Mouse (Mus musculus) kidney, adult 2 months (tissue): ENCODE data around the gene Eppin. TPM values are rescaled to one million over a fixed set of nuclear protein-coding genes. Genes with fewer than 3 reads are reported as not detected.

Source experiments
- DNase-seq: peaks from one replicate; pipeline ENCODE4 v3.0.0; 2021
- H3K27ac ChIP-seq: fragments of 200-500 bp; 2 replicates; pipeline ENCODE4 v1.5.1; 2012; ENCODE audit warnings: low read depth, low read length, control low read depth, inconsistent platforms; ENCODE audit not compliant: insufficient read depth
- H3K27me3 ChIP-seq: fragments of 200-500 bp; replicated peaks from 2 replicates; pipeline ENCODE4 v1.6.1; 2012; ENCODE audit warnings: mild to moderate bottlenecking, moderate library complexity, low read length, inconsistent platforms; ENCODE audit not compliant: control insufficient read depth, insufficient read depth
- H3K36me3 ChIP-seq: fragments of 200-500 bp; 2 replicates; pipeline ENCODE4 v1.6.1; 2012; ENCODE audit warnings: mild to moderate bottlenecking, moderate library complexity, low read length, inconsistent platforms; ENCODE audit not compliant: control insufficient read depth, insufficient read depth
- H3K4me1 ChIP-seq: fragments of 200-500 bp; 2 replicates; pipeline ENCODE4 v1.6.1; 2011; ENCODE audit warnings: low read length; ENCODE audit not compliant: control insufficient read depth, insufficient read depth
- H3K4me3 ChIP-seq: fragments of 200-500 bp; 2 replicates; pipeline ENCODE4 v1.5.1; 2011; ENCODE audit warnings: mild to moderate bottlenecking, low read depth, low read length, control low read depth; ENCODE audit not compliant: insufficient read depth
- CTCF ChIP-seq: fragments of 200-500 bp; conservative IDR thresholded peaks from 2 replicates; pipeline ENCODE4 v1.5.1; 2011; ENCODE audit warnings: low read depth, mild to moderate bottlenecking, control low read depth, low read length, moderate library complexity, mixed read lengths; ENCODE audit not compliant: insufficient read depth, insufficient read length
- POLR2A ChIP-seq: fragments of 200-500 bp; IDR thresholded peaks from one replicate; pipeline ENCODE4 v1.6.1; 2011; ENCODE audit warnings: low read depth, low read length, control low read depth
- WGBS: fragments of 180-500 bp; shearing (Covaris S2); methylation state at CpG from one replicate; pipeline ENCODE4 v1.1.7; 2018; 5-methylcytosine and 5-hydroxymethylcytosine counted together
- polyA plus RNA-seq: library from polyadenylated mRNA; depleted of rRNA; stranded (reverse); fragments of >200 nt; gene quantifications from 2 replicates; pipeline ENCODE4 v1.2.3, GENCODE M21; 2012; rRNA removed

The Eppin gene
- polyA plus RNA-seq, result not detected in 2 replicates

- no peak within 1 kb of the TSS for H3K4me3 ChIP-seq
- no peaks in the 10 kb centered on the region for H3K36me3 ChIP-seq
- no peak for DNase-seq
- no peaks in the 10 kb centered on the region for H3K27me3 ChIP-seq
- H3K27ac ChIP-seq, result no peak within 1 kb of the TSS
- WGBS, result 76% methylated on average over 4 of the region's 4 CpGs
- no peak for TF ChIP-seq CTCF
- TF ChIP-seq POLR2A, result no peak
- H3K4me1 ChIP-seq, result no peaks in the 10 kb centered on the region
These were observed at the start of gene Eppin for GRCm38 (mm10) chr2:164593494-164593893. TSS of gene Eppin (minus strand) at chr2:164593594.

- Histone ChIP-seq H3K4me3 (no peak overlapping the region), H3K4me1 (peaks cover 9% of the 10 kb centered on the region), H3K27ac (no peak overlapping the region), H3K36me3 (no peaks in the 10 kb centered on the region), H3K27me3 (no peaks in the 10 kb centered on the region)
- WGBS, result 79% methylated on average over 13 of the region's 13 CpGs
- peak; percentile 5 for DNase-seq
- TF ChIP-seq POLR2A (no peak), CTCF (no peak)
These were observed 48.7 kb upstream of the Eppin start for GRCm38 (mm10) chr2:164641881-164642673.

GRCm38 (mm10) chr2:164641129-164641528, 47.7 kb upstream of the Eppin start:
- H3K4me3 ChIP-seq, result no peak overlapping the region
- DNase-seq, result peak; percentile 53
- H3K27ac ChIP-seq, result peak overlapping the region; percentile 22; the same call in 1 of the 2 replicates
- no peaks in the 10 kb centered on the region for H3K36me3 ChIP-seq
- 32% methylated on average over 7 of the region's 7 CpGs for WGBS
- H3K4me1 ChIP-seq, result peaks cover 9% of the 10 kb centered on the region
- no peaks in the 10 kb centered on the region for H3K27me3 ChIP-seq
- TF ChIP-seq POLR2A, result no peak
- TF ChIP-seq CTCF, result no peak

- no peaks in the 10 kb centered on the region for H3K36me3 ChIP-seq
- DNase-seq, result peak; percentile 34
- H3K27ac ChIP-seq, result no peak within 1 kb of the TSS; the same call in 1 of the 2 replicates
- WGBS, result 33% methylated on average over 3 of the region's 3 CpGs
- H3K4me3 ChIP-seq, result no peak within 1 kb of the TSS
- H3K4me1 ChIP-seq, result peaks cover 9% of the 10 kb centered on the region
- no peak for TF ChIP-seq CTCF
- TF ChIP-seq POLR2A, result no peak
- H3K27me3 ChIP-seq, result no peaks in the 10 kb centered on the region
These were observed 45.3 kb upstream of the Eppin start, which contains the start of gene Wfdc16 for GRCm38 (mm10) chr2:164638696-164639095. TSS of gene Wfdc16 (minus strand) at chr2:164638796.

- 82% methylated on average over 9 of the region's 9 CpGs for WGBS
- no peak for TF ChIP-seq POLR2A
- TF ChIP-seq CTCF, result 0 out of 2 replicates have a peak, but pooled peaks have one; percentile 5
These were observed 41.9 kb upstream of the Eppin start for GRCm38 (mm10) chr2:164635266-164635665.

GRCm38 (mm10) chr2:164621775-164622174, 28.4 kb upstream of the Eppin start:
- TF ChIP-seq CTCF, result no peak; the same call in 1 of the 2 replicates
- no peak for TF ChIP-seq POLR2A
- Histone ChIP-seq H3K27ac (no peak overlapping the region), H3K27me3 (no peaks in the 10 kb centered on the region), H3K4me3 (no peak overlapping the region), H3K36me3 (no peaks in the 10 kb centered on the region), H3K4me1 (no peaks in the 10 kb centered on the region)
- 75% methylated on average over 4 of the region's 4 CpGs for WGBS
- DNase-seq, result peak; percentile 8

More at GRCm38 (mm10) chr2:164635266-164635665, 41.9 kb upstream of the Eppin start:
- Histone ChIP-seq H3K27ac (no peak overlapping the region), H3K4me1 (peaks cover 4% of the 10 kb centered on the region), H3K36me3 (no peaks in the 10 kb centered on the region), H3K4me3 (no peak overlapping the region), H3K27me3 (no peaks in the 10 kb centered on the region)
- DNase-seq, result no peak

- Histone ChIP-seq H3K4me1 (no peaks in the 10 kb centered on the region), H3K27me3 (no peaks in the 10 kb centered on the region), H3K4me3 (no peak overlapping the region), H3K27ac (no peak overlapping the region), H3K36me3 (no peaks in the 10 kb centered on the region)
- no peak for DNase-seq
- TF ChIP-seq CTCF (no peak), POLR2A (no peak)
- 82% methylated on average over 5 of the region's 5 CpGs for WGBS
These were observed 25.7 kb upstream of the Eppin start for GRCm38 (mm10) chr2:164619050-164619449.
